Mouse (Mus musculus): ENCODE results near the gene Arl5a.

The Arl5a gene

GRCm38 (mm10) chr2:52422871-52423610, 1.7 kb downstream of the Arl5a start:
- no peak for DNase-seq

DNA sequence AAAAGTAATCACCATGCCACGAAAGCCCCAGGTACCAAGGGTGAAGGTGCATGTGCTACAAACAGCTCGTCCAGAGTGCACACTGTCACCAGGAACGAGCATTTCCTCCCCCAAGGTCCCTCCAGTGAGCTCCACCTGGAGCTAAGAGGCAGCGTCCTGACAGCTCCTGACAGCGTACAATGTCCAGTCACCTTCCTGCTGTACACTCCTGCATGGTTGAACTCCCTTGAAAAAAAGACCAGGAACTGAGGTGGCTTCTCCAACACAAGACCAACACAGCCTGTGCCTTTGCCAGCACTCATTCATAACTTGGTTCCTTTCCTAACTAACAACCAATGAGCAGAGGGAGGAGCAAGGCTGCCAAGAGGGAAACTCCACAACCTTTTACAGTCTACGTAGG, 3.5 kb downstream of the Arl5a start:
- peak; percentile 40 to 68 for DNase-seq

DNA sequence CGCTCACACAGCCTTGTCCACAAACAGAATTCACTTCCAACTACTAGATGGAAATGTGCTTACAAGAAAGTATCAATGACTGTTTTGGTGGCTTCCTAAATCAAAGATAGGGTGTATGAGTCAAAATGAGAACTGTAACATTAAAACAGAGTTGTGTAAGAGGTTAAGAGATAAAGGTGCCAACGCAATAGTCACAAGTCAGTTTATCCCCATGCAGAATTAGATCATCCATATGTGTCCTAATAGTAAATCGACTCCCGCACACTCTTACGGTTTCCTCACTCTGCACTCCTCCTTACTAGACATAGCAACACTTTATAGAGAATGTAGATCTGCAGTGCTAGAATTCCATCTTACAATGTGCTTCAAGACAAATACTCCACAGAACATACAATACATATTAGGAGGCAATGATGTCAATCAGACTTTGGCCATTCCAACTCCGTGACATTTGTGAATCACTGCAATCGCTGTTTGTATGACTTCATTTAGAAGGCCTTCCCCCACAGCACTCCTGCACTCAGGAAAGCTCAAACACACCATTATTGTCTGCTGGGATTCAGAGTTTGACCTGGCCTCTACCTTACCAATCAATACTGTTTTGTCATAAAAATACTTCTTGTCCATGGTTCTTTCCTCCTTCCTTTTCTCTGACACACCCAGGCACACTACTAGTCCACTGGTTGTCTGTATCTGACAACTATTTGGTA, 4.5 kb downstream of the Arl5a start:
- DNase-seq: no peak

DNA sequence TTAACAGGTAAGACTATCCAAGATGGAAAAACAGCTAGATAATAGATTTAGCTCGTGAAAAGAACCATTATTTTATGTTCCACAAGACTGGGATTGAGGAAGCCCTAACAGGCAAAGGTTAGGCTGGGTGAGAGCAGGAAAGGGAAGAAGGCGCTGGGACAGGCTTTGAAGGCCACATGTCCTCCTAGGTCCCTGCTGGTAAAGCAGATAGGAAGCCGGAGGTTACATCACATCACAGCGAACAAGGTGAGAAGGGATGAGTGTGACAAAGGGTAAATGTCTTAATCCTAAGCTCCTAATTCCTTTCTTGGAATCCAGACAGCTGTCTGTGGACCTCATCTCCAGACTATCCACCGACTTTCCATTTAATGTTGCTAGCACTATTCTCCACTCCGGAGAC, 5.4 kb downstream of the Arl5a start:
- DNase-seq: no peak

DNA sequence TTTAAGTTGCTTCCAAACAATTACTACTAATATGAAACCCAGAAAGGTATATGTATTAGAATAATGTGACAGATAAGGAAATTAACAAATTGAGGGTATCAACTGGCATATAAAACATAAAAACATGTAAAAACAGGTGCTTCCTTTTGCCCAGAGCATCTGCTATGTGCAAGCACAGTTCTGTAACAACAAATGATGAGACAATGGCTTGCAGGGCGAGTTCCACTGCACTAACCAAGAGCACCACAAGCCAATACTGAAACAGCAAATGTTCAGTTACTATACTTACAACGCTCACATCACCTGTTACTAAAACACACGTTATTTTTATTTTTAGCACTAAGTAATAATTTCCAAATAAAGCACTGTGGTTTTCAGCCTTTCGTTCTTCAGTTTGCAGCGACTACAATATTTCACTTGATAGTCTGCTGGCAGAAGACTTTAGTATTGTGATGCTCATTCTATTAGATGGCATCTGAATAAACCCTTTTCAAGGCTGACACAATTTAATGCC, 12.1 kb downstream of the Arl5a start:
- no peak for DNase-seq

- no peak for DNase-seq
These were observed 18.2 kb downstream of the Arl5a start for GRCm38 (mm10) chr2:52406480-52406879.

DNA sequence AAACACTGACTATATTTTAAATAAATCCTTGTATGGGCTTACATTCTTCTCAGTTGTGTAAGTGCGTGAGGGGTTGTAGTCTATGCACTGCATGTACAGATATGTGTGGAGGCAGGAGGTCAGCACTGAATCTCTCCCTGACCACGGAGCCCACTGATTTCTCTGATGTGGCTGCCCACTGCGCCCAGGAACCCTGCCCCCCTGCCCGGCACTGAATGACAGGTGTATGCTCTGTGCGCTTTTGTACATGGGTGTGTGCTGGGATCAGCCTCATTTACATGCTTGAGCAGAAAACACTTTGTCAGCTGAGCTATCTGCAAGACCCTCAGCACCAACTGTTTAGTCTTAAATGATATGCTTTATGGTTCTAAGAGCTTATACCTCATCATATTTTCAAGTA, 19.5 kb downstream of the Arl5a start:
- DNase-seq: no peak

GRCm38 (mm10) chr2:52394529-52394928, 30.2 kb downstream of the Arl5a start:
- DNase-seq: no peak

GRCm38 (mm10) chr2:52390415-52390975, 34.2 kb downstream of the Arl5a start:
- DNase-seq: no peak

DNA sequence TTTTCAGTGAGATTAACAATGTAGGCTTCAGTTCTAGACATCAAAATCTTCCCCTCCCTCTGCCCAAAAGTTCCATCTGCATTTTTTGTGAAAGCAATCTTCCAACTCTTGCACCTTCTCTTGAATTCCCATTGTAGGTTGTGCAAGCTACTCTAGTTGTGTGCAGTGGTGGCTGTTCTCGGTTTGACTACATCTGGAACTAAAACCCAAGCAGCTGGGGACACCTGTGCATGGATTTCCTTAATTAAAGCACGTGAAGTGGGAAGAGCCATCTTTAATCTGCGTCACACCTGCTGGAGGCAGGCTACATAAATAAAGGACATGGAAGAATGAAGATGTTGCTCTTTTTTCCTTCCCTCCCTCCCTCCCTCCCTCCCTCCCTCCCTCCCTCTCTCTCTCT, 34.7 kb downstream of the Arl5a start:
- DNase-seq: no peak

- DNase-seq: no peak
These were observed 38.2 kb downstream of the Arl5a start for GRCm38 (mm10) chr2:52386451-52386850.

- DNase-seq: no peak
These were observed 38.7 kb downstream of the Arl5a start for GRCm38 (mm10) chr2:52386037-52386436.

- no peak for DNase-seq
These were observed 45.8 kb downstream of the Arl5a start for GRCm38 (mm10) chr2:52378848-52379261.

DNA sequence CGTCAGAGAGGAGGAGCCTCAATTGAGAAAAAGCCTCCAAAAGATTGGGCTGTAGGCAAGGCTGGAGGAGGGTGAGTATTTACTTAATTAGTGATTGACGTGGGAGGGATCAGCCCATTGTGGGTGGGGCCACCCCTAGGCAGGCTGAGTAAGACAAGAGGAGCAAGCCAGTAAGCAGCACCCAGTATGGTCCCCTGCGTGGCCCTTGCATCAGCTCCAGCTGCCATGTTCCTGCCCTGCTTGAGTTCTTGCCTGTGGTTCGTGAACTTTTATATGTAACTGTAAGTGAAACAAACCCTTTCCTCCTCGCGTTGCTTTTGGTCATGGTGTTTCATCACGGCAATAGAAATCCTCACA, 46.3 kb downstream of the Arl5a start, which contains the start of gene Neb:
Gene Neb, minus strand, starts transcription at position 27 of the 357 bp plus-strand sequence.
- no peak for DNase-seq

- no peak for DNase-seq
These were observed 46.8 kb downstream of the Arl5a start for GRCm38 (mm10) chr2:52377706-52378447.

DNA sequence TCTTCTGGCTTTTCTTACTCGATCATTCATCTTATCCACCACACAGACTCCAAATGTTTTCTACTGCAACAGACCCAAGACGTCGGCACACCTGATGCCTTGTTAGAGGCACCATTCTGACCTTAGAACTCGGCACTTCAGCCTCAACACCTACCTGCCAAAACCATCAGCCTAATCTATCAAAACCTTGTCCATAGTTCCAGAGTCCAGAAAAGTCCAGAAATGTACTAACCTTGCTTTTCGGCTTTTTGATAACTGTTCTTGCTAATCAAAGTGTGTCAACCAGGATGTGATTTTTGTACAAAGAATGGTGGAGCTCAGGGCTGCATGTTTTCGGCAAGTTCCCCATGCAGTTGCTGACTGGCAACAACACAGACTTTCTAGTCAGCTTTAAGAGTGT, 50.0 kb downstream of the Arl5a start:
- no peak for DNase-seq

GRCm38 (mm10) chr2:52372480-52372879, 52.2 kb downstream of the Arl5a start:
- no peak for DNase-seq

- DNase-seq: no peak
These were observed 52.6 kb downstream of the Arl5a start for GRCm38 (mm10) chr2:52372080-52372479.

- peak in 1 of 2 experiments; percentile 40 for DNase-seq
These were observed 53.6 kb downstream of the Arl5a start for GRCm38 (mm10) chr2:52371066-52371465.

- DNase-seq: no peak
These were observed 55.1 kb downstream of the Arl5a start for GRCm38 (mm10) chr2:52369622-52370021.

GRCm38 (mm10) chr2:52367665-52368064, 57.0 kb downstream of the Arl5a start:
- no peak for DNase-seq

DNA sequence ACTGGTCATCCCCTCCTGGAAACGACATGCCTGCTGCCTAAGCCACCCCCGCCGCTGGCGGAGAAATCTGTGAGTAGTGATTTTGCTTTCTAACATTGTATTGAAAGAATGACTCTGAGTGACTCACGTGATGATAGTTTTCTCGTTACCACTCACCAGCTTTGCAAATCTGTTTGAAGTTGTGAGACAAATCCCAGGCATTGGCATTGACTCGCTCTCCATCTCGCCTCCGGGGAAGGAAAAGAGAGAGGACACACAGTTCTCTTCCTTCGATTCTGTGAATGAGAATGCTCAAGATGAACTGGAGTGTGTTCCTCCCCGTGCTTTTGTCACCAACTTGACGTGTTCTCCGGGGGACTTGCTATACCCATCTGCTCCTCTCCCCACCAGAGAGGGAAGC, 57.5 kb downstream of the Arl5a start:
- DNase-seq: no peak

DNA sequence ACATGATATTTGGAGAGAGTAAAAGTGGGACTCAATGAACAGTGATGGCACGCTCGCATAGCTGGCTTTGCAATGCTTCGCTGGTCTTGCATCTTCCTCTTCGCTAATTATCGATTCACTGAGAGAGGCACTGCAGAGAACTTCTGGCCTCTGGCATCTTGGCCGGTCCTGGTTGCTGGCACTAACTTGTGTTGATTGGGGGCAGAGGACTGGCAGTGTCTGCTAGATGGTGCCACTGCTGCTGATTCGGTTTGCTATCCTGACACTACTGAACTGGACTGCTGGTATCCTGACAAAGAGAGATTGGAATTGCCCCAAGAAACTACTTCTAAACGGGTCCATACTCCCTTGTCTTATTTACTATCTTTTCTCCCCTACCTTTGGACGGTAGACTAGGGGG, 63.6 kb downstream of the Arl5a start:
- DNase-seq: no peak
